Mouse (Mus musculus) brain, adult 2 months (tissue): ENCODE measurements around the gene Snai3.

Experiments
- DNase-seq: peaks from one replicate; pipeline ENCODE4 v3.0.0; 2011; ENCODE audit warnings: low read depth, low spot score

Gene Snai3

GRCm38 (mm10) chr8:122460524-122461472 lies at the start of gene Snai3:
Gene Snai3, minus strand, starts transcription at chr8:122460733.
- DNase-seq: peak; percentile 66

GRCm38 (mm10) chr8:122500856-122501255 lies 40.3 kb upstream of the Snai3 start:
- peak; percentile 84 for DNase-seq

- no peak for DNase-seq
Measured at GRCm38 (mm10) chr8:122497912-122498311, 37.4 kb upstream of the Snai3 start.

GRCm38 (mm10) chr8:122497016-122497734 lies 36.6 kb upstream of the Snai3 start:
- no peak for DNase-seq

GRCm38 (mm10) chr8:122488387-122488786 lies 27.9 kb upstream of the Snai3 start:
- no peak for DNase-seq

GRCm38 (mm10) chr8:122484831-122485230 lies 24.3 kb upstream of the Snai3 start:
- DNase-seq: no peak

GRCm38 (mm10) chr8:122483877-122484276 lies 23.3 kb upstream of the Snai3 start:
- no peak for DNase-seq

- DNase-seq: no peak
Measured at GRCm38 (mm10) chr8:122482448-122482847, 21.9 kb upstream of the Snai3 start.

GRCm38 (mm10) chr8:122475580-122476320 lies 15.2 kb upstream of the Snai3 start, which contains the start of the genes Rnf166 and Ctu2:
Gene Rnf166, minus strand, starts transcription at chr8:122476064.
Gene Ctu2, plus strand, starts transcription at chr8:122476143.
- peak; percentile 94 for DNase-seq

- DNase-seq: peak; percentile 72
Measured at GRCm38 (mm10) chr8:122474951-122475560, 14.5 kb upstream of the Snai3 start.

GRCm38 (mm10) chr8:122473911-122474421 lies 13.4 kb upstream of the Snai3 start:
- DNase-seq: peak; percentile 58

GRCm38 (mm10) chr8:122470691-122471090 lies 10.2 kb upstream of the Snai3 start:
- no peak for DNase-seq

GRCm38 (mm10) chr8:122469965-122470364 lies 9.4 kb upstream of the Snai3 start:
- no peak for DNase-seq

GRCm38 (mm10) chr8:122469407-122469806 lies 8.9 kb upstream of the Snai3 start:
- DNase-seq: no peak

GRCm38 (mm10) chr8:122467816-122468215 lies 7.3 kb upstream of the Snai3 start:
- peak; percentile 24 for DNase-seq

- DNase-seq: no peak
Measured at GRCm38 (mm10) chr8:122464985-122465384, 4.5 kb upstream of the Snai3 start.

GRCm38 (mm10) chr8:122463651-122464640 lies 3.4 kb upstream of the Snai3 start:
- DNase-seq: no peak

- no peak for DNase-seq
Measured at GRCm38 (mm10) chr8:122462510-122462909, 2.0 kb upstream of the Snai3 start.

GRCm38 (mm10) chr8:122461473-122462148 lies 1.1 kb upstream of the Snai3 start:
- DNase-seq: peak; percentile 94
